Mouse (Mus musculus) embryonic facial prominence, embryonic 15.5 days (tissue): ENCODE data around the gene Col6a3. TPM values are rescaled to one million over a fixed set of nuclear protein-coding genes. Genes with fewer than 3 reads are reported as not detected.

Experiments
- ATAC-seq: fragments of 200-750 bp; cut with Nextera tagmentation; 2 replicates; pipeline ENCODE4 v1.8.0; 2017; ENCODE audit warnings: low read depth, moderate TSS enrichment; ENCODE audit not compliant: insufficient number of reproducible peaks, low FRiP score, low TSS enrichment
- H3K27ac ChIP-seq: fragments of 300-500 bp; sonication (generic); replicated peaks from 2 replicates; pipeline ENCODE4 v1.5.1; 2015; ENCODE audit warnings: mild to moderate bottlenecking, inconsistent platforms
- H3K27me3 ChIP-seq: fragments of 300-500 bp; sonication (generic); 2 replicates; pipeline ENCODE4 v1.6.1; 2015; ENCODE audit warnings: inconsistent platforms
- H3K36me3 ChIP-seq: fragments of 300-500 bp; sonication (generic); 2 replicates; pipeline ENCODE4 v1.6.1; 2015; ENCODE audit warnings: mild to moderate bottlenecking, inconsistent platforms
- H3K4me1 ChIP-seq: fragments of 300-500 bp; sonication (generic); 2 replicates; pipeline ENCODE4 v1.6.1; 2015; ENCODE audit warnings: inconsistent platforms
- H3K4me2 ChIP-seq: fragments of 300-500 bp; sonication (generic); replicated peaks from 2 replicates; pipeline ENCODE4 v1.6.1; 2015; ENCODE audit warnings: mild to moderate bottlenecking, inconsistent platforms
- H3K4me3 ChIP-seq: fragments of 300-500 bp; sonication (generic); replicated peaks from 2 replicates; pipeline ENCODE4 v1.5.1; 2015; ENCODE audit warnings: mild to moderate bottlenecking, inconsistent platforms
- H3K9ac ChIP-seq: fragments of 300-500 bp; sonication (generic); 2 replicates; pipeline ENCODE4 v1.6.1; 2015; ENCODE audit warnings: inconsistent platforms
- H3K9me3 ChIP-seq: fragments of 300-500 bp; sonication (generic); replicated peaks from 2 replicates; pipeline ENCODE4 v1.6.1; 2016; ENCODE audit warnings: inconsistent platforms
- WGBS: fragments of 180-500 bp; shearing (Covaris S2); methylation state at CpG from one replicate; pipeline ENCODE4 v1.1.7; 2015; 5-methylcytosine and 5-hydroxymethylcytosine counted together
- polyA plus RNA-seq: library from polyadenylated mRNA; unstranded; fragments of >200 nt; fragmentation: Nextera tagmentation; extraction: Ambion mirVana; gene quantifications from 2 replicates; pipeline ENCODE4 v1.2.1, GENCODE M21; 2015

Gene Col6a3
- polyA plus RNA-seq, 1 experiment from 2014 or later, result 204 TPM

DNA sequence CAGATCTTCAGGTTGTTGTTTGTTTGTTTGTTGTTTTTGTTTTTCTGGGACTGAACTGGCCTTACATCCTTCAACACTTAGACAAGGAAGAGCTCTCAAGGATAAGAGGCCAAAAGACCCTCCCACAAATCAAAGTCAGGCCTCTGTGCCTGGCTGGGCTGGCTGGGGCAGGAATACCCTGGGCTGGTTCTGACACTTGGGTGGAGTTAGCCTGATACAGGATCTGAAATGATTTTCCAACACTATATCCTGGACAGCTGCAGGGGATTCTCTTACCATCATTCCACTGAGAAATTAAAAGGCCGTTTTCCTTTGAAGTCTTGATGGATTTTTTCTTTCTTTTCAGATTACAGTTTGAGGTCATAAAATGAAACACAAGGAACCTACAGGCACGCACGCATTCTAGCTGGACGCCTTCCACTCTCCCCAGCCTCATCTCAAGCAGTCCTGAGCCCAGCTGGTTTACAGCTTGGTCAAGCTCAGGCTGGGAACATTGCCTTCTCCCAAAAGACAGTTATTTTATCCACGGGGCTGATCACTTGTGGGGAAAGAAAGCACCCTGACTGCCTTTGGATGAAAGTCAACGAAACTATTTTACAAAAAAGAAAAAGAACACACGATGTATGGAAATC lies 123.0 kb downstream of the Col6a3 start:
- Histone ChIP-seq H3K27ac (peak overlapping the region; percentile 36; the same call in 1 of the 2 replicates), H3K4me2 (no peak overlapping the region), H3K9ac (no peak overlapping the region), H3K9me3 (no peaks in the 10 kb centered on the region), H3K36me3 (no peaks in the 10 kb centered on the region), H3K27me3 (no peaks in the 10 kb centered on the region), H3K4me3 (no peak overlapping the region), H3K4me1 (peaks cover 13% of the 10 kb centered on the region; the same call in 1 of the 2 replicates)
- ATAC-seq, result no peak
- WGBS, result 46% methylated on average over 7 of the region's 7 CpGs

DNA sequence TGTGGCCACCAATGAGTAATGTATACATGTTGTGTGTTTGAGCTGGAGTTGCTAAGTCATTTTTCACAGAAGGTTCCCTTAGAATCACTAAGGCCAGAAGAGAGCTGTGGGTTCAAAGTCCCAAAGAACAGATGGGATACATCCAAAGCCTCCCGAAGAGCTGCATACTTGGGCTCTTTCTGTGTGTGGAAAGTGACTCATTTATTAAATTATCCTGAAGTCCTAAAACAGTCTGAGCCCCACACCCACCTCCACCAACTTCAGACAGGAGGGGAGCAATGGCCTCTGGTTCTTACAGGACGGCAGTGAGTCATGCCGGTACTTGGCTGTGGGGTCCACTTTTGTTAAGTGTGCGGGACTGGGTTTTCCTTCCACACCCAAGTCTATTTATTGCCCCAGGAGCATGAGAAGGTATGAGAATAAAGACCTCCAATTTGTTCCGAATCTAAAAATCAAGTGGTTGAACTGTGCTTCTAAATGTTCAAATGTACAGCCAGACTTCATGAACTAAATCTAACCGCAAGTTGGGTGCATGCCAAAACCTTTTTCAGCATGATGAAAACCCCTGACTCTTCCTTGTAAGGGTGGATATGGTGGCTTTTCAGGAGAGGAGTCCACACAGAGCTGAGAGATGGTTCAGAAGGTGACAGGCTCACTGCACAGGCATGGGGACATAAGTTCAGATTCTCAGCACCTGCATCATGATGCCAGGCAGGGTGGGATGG lies 124.8 kb downstream of the Col6a3 start:
- ATAC-seq, result no peak
- peaks cover 13% of the 10 kb centered on the region; the same call in 1 of the 2 replicates for H3K4me1 ChIP-seq
- H3K27me3 ChIP-seq, result no peaks in the 10 kb centered on the region
- H3K9ac ChIP-seq, result no peak overlapping the region
- no peak overlapping the region for H3K4me2 ChIP-seq
- 58% methylated on average over 6 of the region's 6 CpGs for WGBS
- no peak overlapping the region for H3K4me3 ChIP-seq
- H3K27ac ChIP-seq, result peak overlapping the region; percentile 7; the same call in 1 of the 2 replicates
- H3K9me3 ChIP-seq, result no peaks in the 10 kb centered on the region
- no peaks in the 10 kb centered on the region for H3K36me3 ChIP-seq

DNA sequence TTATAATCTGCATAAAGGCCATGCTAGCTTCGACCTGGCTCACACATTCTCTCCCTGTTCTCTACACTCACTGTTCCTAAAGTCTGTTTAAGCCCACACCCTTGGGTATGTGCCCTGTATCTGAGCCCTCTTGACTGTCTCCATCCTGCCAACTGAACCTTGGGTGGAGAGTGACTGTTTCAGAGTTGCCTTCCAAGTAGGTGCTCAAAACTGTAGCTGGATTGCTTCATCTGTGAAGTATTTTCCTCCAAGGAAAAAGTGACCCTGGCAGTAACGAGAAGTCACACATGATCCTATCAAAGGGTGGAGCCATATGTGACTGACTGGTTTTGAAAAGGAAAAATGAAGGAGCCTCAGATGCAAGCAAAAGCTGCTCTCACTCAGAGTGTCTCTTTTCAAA lies 127.5 kb downstream of the Col6a3 start:
- no peak overlapping the region for H3K9ac ChIP-seq
- H3K36me3 ChIP-seq, result no peaks in the 10 kb centered on the region
- H3K27me3 ChIP-seq, result no peaks in the 10 kb centered on the region
- H3K4me3 ChIP-seq, result no peak overlapping the region
- WGBS, result 48% methylated on average over 2 of the region's 2 CpGs
- no peaks in the 10 kb centered on the region for H3K9me3 ChIP-seq
- ATAC-seq, result no peak
- no peak overlapping the region for H3K4me2 ChIP-seq
- H3K4me1 ChIP-seq, result peaks cover 11% of the 10 kb centered on the region; the same call in 1 of the 2 replicates
- no peak overlapping the region for H3K27ac ChIP-seq

Other genes with a start within 250 kb of the Col6a3 start
- 126 and 137 TPM in 2 replicates for gene Cops8, start 241.0 kb downstream of the Col6a3 start, polyA plus RNA-seq
- 1.6 and 1.7 TPM in 2 replicates for gene Mlph, start 71.1 kb upstream of the Col6a3 start, polyA plus RNA-seq
- not detected in 2 replicates for gene Prlh, start 109.1 kb upstream of the Col6a3 start, polyA plus RNA-seq
- 2.4 and 3.1 TPM in 2 replicates for gene Rab17, start 125.7 kb upstream of the Col6a3 start, polyA plus RNA-seq
- gene Lrrfip1, start 154.8 kb upstream of the Col6a3 start, polyA plus RNA-seq, result 55.0 and 56.8 TPM in 2 replicates